Mouse (Mus musculus) C2C12 (cell line): ENCODE data around the gene Slc16a14.

ENCODE experiments used
- CEBPB ChIP-seq: IDR thresholded peaks from one replicate; pipeline ENCODE4 v1.6.1; 2011; ENCODE audit warnings: low read depth, mild to moderate bottlenecking, control low read depth, moderate library complexity
- CTCF ChIP-seq: IDR thresholded peaks from one replicate; pipeline ENCODE4 v1.5.1; 2011; ENCODE audit not compliant: control insufficient read depth, insufficient read depth, insufficient read length
- MAX ChIP-seq: IDR thresholded peaks from one replicate; pipeline ENCODE4 v1.6.1; 2011; ENCODE audit warnings: mild to moderate bottlenecking, control low read depth
- MYOD1 ChIP-seq: IDR thresholded peaks from one replicate; pipeline ENCODE4 v1.6.1; 2011; ENCODE audit warnings: low read depth; ENCODE audit not compliant: control insufficient read depth, insufficient read length
- MYOG ChIP-seq: IDR thresholded peaks from one replicate; pipeline ENCODE4 v1.6.1; 2011; ENCODE audit not compliant: control insufficient read depth, insufficient read length; ENCODE audit errors: extremely low read depth
- USF1 ChIP-seq: IDR thresholded peaks from one replicate; pipeline ENCODE4 v1.6.1; 2011; ENCODE audit warnings: low read depth, mild to moderate bottlenecking, control low read depth, moderate library complexity

GRCm38 (mm10) chr1:84864645-84865044 is 70.3 kb downstream of the Slc16a14 start:
- TF ChIP-seq CTCF (no peak), MAX (no peak), CEBPB (no peak), USF1 (no peak), MYOD1 (no peak), MYOG (no peak)
